Mouse (Mus musculus) cerebellum, adult 2 months (tissue): ENCODE results near the gene Zfp704.

Experiments used
- CTCF ChIP-seq: fragments of 200-500 bp; IDR thresholded peaks from 2 replicates; pipeline ENCODE4 v1.5.1; 2011; ENCODE audit warnings: low read depth, mild to moderate bottlenecking, control low read depth, low read length, moderate library complexity, borderline replicate concordance; ENCODE audit not compliant: insufficient read depth
- POLR2A ChIP-seq: fragments of 200-500 bp; IDR thresholded peaks from 2 replicates; pipeline ENCODE4 v1.6.1; 2011; ENCODE audit warnings: low read length, control low read depth, borderline replicate concordance; ENCODE audit not compliant: insufficient read depth

- TF ChIP-seq CTCF, result no peak
- no peak for TF ChIP-seq POLR2A
These were observed 211.6 kb downstream of the Zfp704 start for GRCm38 (mm10) chr3:9398271-9398670.
